Mouse (Mus musculus) midbrain, embryonic 14.5 days (tissue): Measurements from ENCODE around the gene Tkfc. TPM values are rescaled to one million over a fixed set of nuclear protein-coding genes. Genes with fewer than 3 reads are reported as not detected.

ENCODE experiments used
- ATAC-seq: fragments of 200-750 bp; cut with Nextera tagmentation; 2 replicates; pipeline ENCODE4 v1.8.0; 2017; ENCODE audit warnings: moderate number of reproducible peaks, moderate library complexity; ENCODE audit not compliant: low FRiP score, low TSS enrichment
- DNase-seq: peaks from one replicate; pipeline ENCODE4 v3.0.0-alpha.2; 2015
- H3K27ac ChIP-seq: fragments of 300-500 bp; sonication (generic); replicated peaks from 2 replicates; pipeline ENCODE4 v1.5.1; 2014; ENCODE audit warnings: mild to moderate bottlenecking, low read depth, low read length, moderate library complexity
- H3K27me3 ChIP-seq: fragments of 300-500 bp; sonication (generic); 2 replicates; pipeline ENCODE4 v1.6.1; 2014; ENCODE audit warnings: low read length, control low read depth, mixed read lengths; ENCODE audit not compliant: control insufficient read depth, insufficient read depth
- H3K36me3 ChIP-seq: fragments of 300-500 bp; sonication (generic); 2 replicates; pipeline ENCODE4 v1.6.1; 2014; ENCODE audit warnings: low read length, control low read depth; ENCODE audit not compliant: control insufficient read depth, insufficient read depth
- H3K4me1 ChIP-seq: fragments of 300-500 bp; sonication (generic); 2 replicates; pipeline ENCODE4 v1.6.1; 2014; ENCODE audit warnings: mild to moderate bottlenecking, antibody characterized with exemption, low read length, control low read depth; ENCODE audit not compliant: control insufficient read depth, insufficient read depth
- H3K4me2 ChIP-seq: fragments of 300-500 bp; sonication (generic); 2 replicates; pipeline ENCODE4 v1.6.1; 2014; ENCODE audit warnings: mild to moderate bottlenecking, low read length, moderate library complexity
- H3K4me3 ChIP-seq: fragments of 300-500 bp; sonication (generic); replicated peaks from 2 replicates; pipeline ENCODE4 v1.5.1; 2014; ENCODE audit warnings: low read depth, low read length
- H3K9ac ChIP-seq: fragments of 300-500 bp; sonication (generic); replicated peaks from 2 replicates; pipeline ENCODE4 v1.6.1; 2014; ENCODE audit warnings: mild to moderate bottlenecking, low read length, moderate library complexity
- H3K9me3 ChIP-seq: fragments of 300-500 bp; sonication (generic); 2 replicates; pipeline ENCODE4 v1.6.1; 2016; ENCODE audit warnings: low read length, control low read depth, mixed read lengths; ENCODE audit not compliant: control insufficient read depth
- WGBS: fragments of 180-500 bp; shearing (Covaris S2); extraction: QIAGEN DNeasy Blood & Tissue Kit; methylation state at CpG from one replicate; pipeline ENCODE4 v1.1.7; 2014; 5-methylcytosine and 5-hydroxymethylcytosine counted together
- polyA plus RNA-seq: library from polyadenylated mRNA; unstranded; fragments of >200 nt; fragmentation: Nextera tagmentation; extraction: Ambion mirVana; gene quantifications from 2 replicates; pipeline ENCODE4 v1.2.1, GENCODE M21; 2014

The Tkfc gene
- 27.5 and 29.1 TPM in 2 replicates for polyA plus RNA-seq

GRCm38 (mm10) chr19:10605293-10605900 is at the start of gene Tkfc, which contains the start of gene Ddb1:
TSS of gene Tkfc (minus strand) at chr19:10605654.
TSS of gene Ddb1 (plus strand) at chr19:10605327.
- WGBS = under 1% methylated on average over 49 of the region's 49 CpGs
- peak within 1 kb of the TSS; percentile 86 for H3K9ac ChIP-seq
- peak within 1 kb of the TSS; percentile 79 for H3K4me2 ChIP-seq
- ATAC-seq (peak; percentile 96), DNase-seq (peak; percentile 100)
- peak within 1 kb of the TSS; percentile 88 for H3K4me3 ChIP-seq
- no peaks in the 10 kb centered on the region for H3K9me3 ChIP-seq
- H3K4me1 ChIP-seq = peaks cover 26% of the 10 kb centered on the region
- peaks cover 36% of the 10 kb centered on the region for H3K36me3 ChIP-seq
- no peaks in the 10 kb centered on the region for H3K27me3 ChIP-seq
- H3K27ac ChIP-seq = peak within 1 kb of the TSS; percentile 89

GRCm38 (mm10) chr19:10648156-10648555 is 42.7 kb upstream of the Tkfc start:
- Histone ChIP-seq H3K4me1 (no peaks in the 10 kb centered on the region), H3K27me3 (no peaks in the 10 kb centered on the region), H3K27ac (no peak overlapping the region), H3K36me3 (no peaks in the 10 kb centered on the region), H3K9me3 (no peaks in the 10 kb centered on the region), H3K4me2 (no peak overlapping the region), H3K4me3 (no peak overlapping the region), H3K9ac (no peak overlapping the region)
- ATAC-seq (no peak), DNase-seq (no peak)
- WGBS = 82% methylated on average over 8 of the region's 8 CpGs

- no peak overlapping the region for H3K4me3 ChIP-seq
- no peak overlapping the region for H3K9ac ChIP-seq
- no peaks in the 10 kb centered on the region for H3K27me3 ChIP-seq
- H3K9me3 ChIP-seq = no peaks in the 10 kb centered on the region
- ATAC-seq = no peak
- no peaks in the 10 kb centered on the region for H3K4me1 ChIP-seq
- H3K4me2 ChIP-seq = no peak overlapping the region
- no peak overlapping the region for H3K27ac ChIP-seq
- H3K36me3 ChIP-seq = no peaks in the 10 kb centered on the region
- no peak for DNase-seq
- WGBS = 94% methylated on average over 2 of the region's 2 CpGs
Observed at GRCm38 (mm10) chr19:10645616-10646015, 40.2 kb upstream of the Tkfc start.

- ATAC-seq = no peak
Observed at GRCm38 (mm10) chr19:10640589-10641378, 35.3 kb upstream of the Tkfc start.

GRCm38 (mm10) chr19:10640080-10640479 is 34.6 kb upstream of the Tkfc start:
- no peak overlapping the region for H3K4me2 ChIP-seq
- H3K27ac ChIP-seq = no peak overlapping the region
- ATAC-seq (no peak), DNase-seq (no peak)
- H3K9me3 ChIP-seq = no peaks in the 10 kb centered on the region
- H3K36me3 ChIP-seq = no peaks in the 10 kb centered on the region
- peaks cover 2% of the 10 kb centered on the region; the same call in 1 of the 2 replicates for H3K27me3 ChIP-seq
- no peak overlapping the region for H3K4me3 ChIP-seq
- H3K4me1 ChIP-seq = peaks cover 2% of the 10 kb centered on the region; the same call in 1 of the 2 replicates
- WGBS = 18% methylated on average over 5 of the region's 5 CpGs
- no peak overlapping the region for H3K9ac ChIP-seq

More at GRCm38 (mm10) chr19:10640589-10641378, 35.3 kb upstream of the Tkfc start:
- Histone ChIP-seq H3K27ac (no peak overlapping the region), H3K4me1 (no peaks in the 10 kb centered on the region), H3K4me3 (no peak overlapping the region), H3K9ac (no peak overlapping the region), H3K36me3 (no peaks in the 10 kb centered on the region), H3K27me3 (no peaks in the 10 kb centered on the region), H3K9me3 (no peaks in the 10 kb centered on the region), H3K4me2 (no peak overlapping the region)
- WGBS = 52% methylated on average over 13 of the region's 13 CpGs
- no peak for DNase-seq

GRCm38 (mm10) chr19:10637840-10638239 is 32.4 kb upstream of the Tkfc start:
- no peak overlapping the region for H3K4me2 ChIP-seq

GRCm38 (mm10) chr19:10634872-10635318 is 29.4 kb upstream of the Tkfc start:
- DNase-seq (peak; percentile 75), ATAC-seq (peak; percentile 81)
- H3K4me2 ChIP-seq = peak overlapping the region; percentile 89
- peaks cover 10% of the 10 kb centered on the region for H3K36me3 ChIP-seq
- WGBS = 3% methylated on average over 21 of the region's 21 CpGs
- no peaks in the 10 kb centered on the region for H3K9me3 ChIP-seq
- H3K4me1 ChIP-seq = peaks cover 12% of the 10 kb centered on the region
- peak overlapping the region; percentile 52 for H3K9ac ChIP-seq
- peaks cover 4% of the 10 kb centered on the region; the same call in 1 of the 2 replicates for H3K27me3 ChIP-seq
- no peak overlapping the region for H3K27ac ChIP-seq
- H3K4me3 ChIP-seq = peak overlapping the region; percentile 39

More at GRCm38 (mm10) chr19:10637840-10638239, 32.4 kb upstream of the Tkfc start:
- Histone ChIP-seq H3K36me3 (no peaks in the 10 kb centered on the region), H3K9me3 (no peaks in the 10 kb centered on the region), H3K27me3 (peaks cover 4% of the 10 kb centered on the region; the same call in 1 of the 2 replicates), H3K4me3 (no peak overlapping the region), H3K27ac (no peak overlapping the region), H3K4me1 (peaks cover 12% of the 10 kb centered on the region), H3K9ac (no peak overlapping the region)
- DNase-seq = no peak
- WGBS = 74% methylated on average over 7 of the region's 7 CpGs
- no peak for ATAC-seq

- Histone ChIP-seq H3K4me1 (peaks cover 12% of the 10 kb centered on the region), H3K4me3 (peak within 1 kb of the TSS; percentile 39), H3K27ac (no peak within 1 kb of the TSS), H3K4me2 (peak within 1 kb of the TSS; percentile 89), H3K9me3 (no peaks in the 10 kb centered on the region), H3K9ac (peak within 1 kb of the TSS; percentile 52), H3K36me3 (peaks cover 16% of the 10 kb centered on the region), H3K27me3 (peaks cover 4% of the 10 kb centered on the region; the same call in 1 of the 2 replicates)
- ATAC-seq = peak; percentile 79
- WGBS = 3% methylated on average over 32 of the region's 32 CpGs
- DNase-seq = peak; percentile 74
Observed at GRCm38 (mm10) chr19:10634106-10634871, 28.8 kb upstream of the Tkfc start, which contains the start of gene Vwce. TSS of gene Vwce (plus strand) at chr19:10634213.
